Mouse (Mus musculus) induced T-regulatory cell, adult 2 months (primary cell): ENCODE results near the gene Ncoa4.
A peak's percentile ranks its signal among the peaks of the same experiment; 100 is the strongest.

Source experiments
- DNase-seq: peaks from one replicate; pipeline ENCODE4 v3.0.0-alpha.2; 2012; ENCODE audit warnings: low read depth

The Ncoa4 gene

DNA sequence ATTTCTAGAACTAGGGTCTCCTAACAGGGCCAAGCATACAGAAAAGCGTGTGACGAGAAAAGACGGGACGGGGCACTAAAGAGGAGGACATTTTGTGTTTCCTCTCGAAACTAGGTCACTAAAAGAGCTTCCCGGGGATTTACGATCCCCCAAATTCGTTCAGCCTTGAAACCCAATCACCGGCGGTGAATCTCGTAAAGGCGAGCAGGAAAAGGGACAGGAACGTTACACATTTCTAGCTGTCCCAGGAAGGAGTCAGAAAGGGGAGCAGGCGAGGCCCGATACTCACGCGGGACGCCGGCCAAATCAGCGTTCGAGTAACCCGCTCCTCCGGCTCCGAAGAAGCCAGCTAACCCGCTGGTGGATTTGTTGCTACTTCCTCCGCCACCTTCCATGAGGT lies 41.7 kb downstream of the Ncoa4 start:
- peak; percentile 69 for DNase-seq

- peak; percentile 91 for DNase-seq
Measured at GRCm38 (mm10) chr14:32201791-32202451, 42.3 kb downstream of the Ncoa4 start, which contains the start of the genes Timm23 and Parg. Timm23 (minus strand) TSS chr14:32201898. Parg (plus strand) TSS chr14:32201949.

- no peak for DNase-seq
Measured at GRCm38 (mm10) chr14:32226601-32227000, 66.9 kb downstream of the Ncoa4 start.

GRCm38 (mm10) chr14:32228996-32229395 lies 69.3 kb downstream of the Ncoa4 start:
- DNase-seq: peak; percentile 80
